Mouse (Mus musculus): ENCODE measurements around the gene Gm45711. TPM values are rescaled to one million over a fixed set of nuclear protein-coding genes. Genes with fewer than 3 reads are reported as not detected.

The Gm45711 gene
- polyA plus RNA-seq, 1 experiment from 2014 or later: not detected

DNA sequence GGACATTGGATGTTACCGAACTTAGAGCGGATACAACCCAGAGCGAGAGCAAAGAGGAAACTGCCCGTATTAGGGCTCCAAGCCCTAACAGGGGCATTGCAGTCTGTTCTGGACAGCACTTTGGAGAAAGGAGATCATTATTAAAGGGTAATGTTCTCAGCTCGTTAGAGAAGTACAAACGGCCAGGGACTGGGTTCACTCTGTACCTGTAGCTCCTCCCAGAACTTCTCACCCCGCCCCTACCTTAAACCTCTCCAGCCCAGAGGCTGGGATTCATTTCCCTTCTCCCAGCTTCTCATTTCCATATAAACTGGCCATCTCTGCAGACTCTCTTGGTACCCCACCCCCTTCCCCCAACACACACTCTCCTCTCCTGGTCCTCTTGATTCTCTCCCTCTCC, 58.4 kb downstream of the Gm45711 start:
- H3K4me2 ChIP-seq (replicated peaks; ENCODE audit: low read depth, low read length): peak overlapping the region; percentile 76
- WGBS: 0% methylated on average over 7 of the region's 7 CpGs
- no peaks in the 10 kb centered on the region for H3K27me3 ChIP-seq (ENCODE audit: control insufficient read depth, insufficient read depth, low read length)
- H3K9ac ChIP-seq (ENCODE audit: low read depth, low read length): peak overlapping the region; percentile 84
- ATAC-seq (ENCODE audit: low FRiP score): peak; percentile 13
- peak; percentile 31 for DNase-seq (ENCODE audit: low spot score)
- peak overlapping the region; percentile 70 for H3K4me3 ChIP-seq (ENCODE audit: low read depth, low read length)
- H3K9me3 ChIP-seq (ENCODE audit: control insufficient read depth, low read length): no peaks in the 10 kb centered on the region
- no peaks in the 10 kb centered on the region for H3K36me3 ChIP-seq (ENCODE audit: control insufficient read depth, insufficient read depth, low read length)
- no peak overlapping the region for H3K27ac ChIP-seq (ENCODE audit: low read depth, low read length)
- no peaks in the 10 kb centered on the region for H3K4me1 ChIP-seq (replicated peaks; ENCODE audit: control insufficient read depth, insufficient read depth, low read length)

DNA sequence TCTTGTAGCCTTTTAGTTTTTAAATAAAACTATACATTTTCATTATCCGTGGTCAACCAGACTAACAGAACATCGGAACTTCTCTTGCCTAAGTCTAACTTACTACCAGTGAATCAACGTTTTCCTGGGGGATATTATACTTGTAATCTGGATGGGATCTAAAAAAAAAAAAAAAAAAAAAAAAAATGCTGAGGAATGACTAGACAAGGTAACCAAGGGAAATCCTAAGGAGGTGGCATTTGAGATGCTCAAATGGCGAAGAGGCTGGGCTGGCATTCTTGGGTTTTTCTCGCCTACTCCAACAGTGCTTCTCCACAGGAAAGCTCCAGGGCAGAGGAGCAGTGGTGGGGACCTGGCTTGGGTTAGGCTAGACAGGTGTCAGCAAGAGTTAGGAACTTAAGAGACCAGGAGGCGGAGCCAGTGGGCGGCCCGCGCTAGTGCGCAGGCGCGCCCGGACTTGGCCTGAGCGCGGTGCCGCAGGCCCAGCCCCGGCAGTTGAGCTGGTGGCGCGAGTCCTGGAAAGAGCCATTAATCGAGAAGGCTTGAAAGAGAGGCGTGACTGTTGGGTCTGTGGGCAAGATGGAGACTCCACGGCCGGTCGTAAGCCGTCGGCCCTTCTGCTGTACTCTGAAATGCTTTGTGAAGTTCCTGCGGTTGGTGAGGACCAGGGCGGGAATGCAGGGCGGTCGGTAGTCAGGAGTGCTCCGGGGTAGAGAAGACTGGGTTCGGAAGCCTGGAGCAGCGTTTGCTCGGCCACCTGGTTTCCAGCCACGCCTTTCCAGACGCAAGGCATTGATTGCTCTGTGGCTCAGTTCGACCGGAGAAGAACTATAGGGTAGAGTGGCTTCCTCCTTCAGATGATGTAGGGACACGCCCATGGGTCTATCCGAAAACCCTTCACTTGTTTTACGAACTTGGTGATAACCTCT, 59.2 kb downstream of the Gm45711 start, which contains the start of gene Cklf:
TSS of gene Cklf (plus strand) at position 423 of the 929 bp plus-strand sequence.
- 4% methylated on average over 41 of the region's 41 CpGs for WGBS
- H3K36me3 ChIP-seq (ENCODE audit: control insufficient read depth, insufficient read depth, low read length): no peaks in the 10 kb centered on the region

DNA sequence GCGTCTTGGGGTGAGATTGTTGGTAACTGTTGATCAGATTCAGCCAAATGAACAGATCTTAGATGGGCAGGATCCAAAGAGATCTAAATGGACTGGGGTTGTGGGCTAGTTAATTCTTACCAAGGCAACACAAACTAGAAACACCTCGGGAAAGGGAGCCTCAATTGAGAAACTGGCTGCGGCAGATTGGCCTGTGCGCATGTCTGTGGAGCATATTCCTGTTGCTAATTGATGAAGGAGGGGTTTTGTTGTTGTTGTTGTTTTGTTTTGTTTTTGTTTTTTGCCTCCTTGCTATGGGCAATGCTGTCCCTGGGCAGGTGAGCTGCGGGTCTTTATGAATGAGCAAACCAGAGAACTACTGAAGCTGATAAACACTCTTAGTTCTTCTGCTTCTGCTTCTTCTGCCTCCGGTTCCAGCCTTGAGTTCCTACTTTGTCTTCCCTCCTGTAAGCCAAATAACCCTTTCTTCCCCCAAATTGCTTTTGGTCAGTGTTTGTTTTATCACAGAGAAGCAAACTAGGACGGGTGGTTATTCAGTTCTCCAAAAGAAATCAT, 60.4 kb downstream of the Gm45711 start:
- DNase-seq (ENCODE audit: low spot score): no peak
- no peaks in the 10 kb centered on the region for H3K27me3 ChIP-seq (ENCODE audit: control insufficient read depth, insufficient read depth, low read length)
- WGBS: 84% methylated on average over 7 of the region's 7 CpGs
- H3K4me1 ChIP-seq (replicated peaks; ENCODE audit: control insufficient read depth, insufficient read depth, low read length): no peaks in the 10 kb centered on the region
- no peak for ATAC-seq (ENCODE audit: low FRiP score)
- no peaks in the 10 kb centered on the region for H3K36me3 ChIP-seq (ENCODE audit: control insufficient read depth, insufficient read depth, low read length)
- H3K4me2 ChIP-seq (replicated peaks; ENCODE audit: low read depth, low read length): no peak overlapping the region
- no peak overlapping the region for H3K4me3 ChIP-seq (ENCODE audit: low read depth, low read length)
- no peak overlapping the region for H3K9ac ChIP-seq (ENCODE audit: low read depth, low read length)
- no peaks in the 10 kb centered on the region for H3K9me3 ChIP-seq (ENCODE audit: control insufficient read depth, low read length)
- H3K27ac ChIP-seq (ENCODE audit: low read depth, low read length): no peak overlapping the region

More for the DNA sequence above, 59.2 kb downstream of the Gm45711 start, which contains the start of gene Cklf:
- 0 out of 2 replicates have a peak within 1 kb of the TSS, but pooled peaks have one; percentile 30 for H3K27ac ChIP-seq (ENCODE audit: low read depth, low read length)
- H3K4me3 ChIP-seq (ENCODE audit: low read depth, low read length): peak within 1 kb of the TSS; percentile 70
- H3K4me1 ChIP-seq (replicated peaks; ENCODE audit: control insufficient read depth, insufficient read depth, low read length): no peaks in the 10 kb centered on the region
- peak within 1 kb of the TSS; percentile 76 for H3K4me2 ChIP-seq (replicated peaks; ENCODE audit: low read depth, low read length)
- peak within 1 kb of the TSS; percentile 84 for H3K9ac ChIP-seq (ENCODE audit: low read depth, low read length)
- DNase-seq (ENCODE audit: low spot score): peak; percentile 96
- peak; percentile 87 for ATAC-seq (ENCODE audit: low FRiP score)
- H3K9me3 ChIP-seq (ENCODE audit: control insufficient read depth, low read length): no peaks in the 10 kb centered on the region
- no peaks in the 10 kb centered on the region for H3K27me3 ChIP-seq (ENCODE audit: control insufficient read depth, insufficient read depth, low read length)

DNA sequence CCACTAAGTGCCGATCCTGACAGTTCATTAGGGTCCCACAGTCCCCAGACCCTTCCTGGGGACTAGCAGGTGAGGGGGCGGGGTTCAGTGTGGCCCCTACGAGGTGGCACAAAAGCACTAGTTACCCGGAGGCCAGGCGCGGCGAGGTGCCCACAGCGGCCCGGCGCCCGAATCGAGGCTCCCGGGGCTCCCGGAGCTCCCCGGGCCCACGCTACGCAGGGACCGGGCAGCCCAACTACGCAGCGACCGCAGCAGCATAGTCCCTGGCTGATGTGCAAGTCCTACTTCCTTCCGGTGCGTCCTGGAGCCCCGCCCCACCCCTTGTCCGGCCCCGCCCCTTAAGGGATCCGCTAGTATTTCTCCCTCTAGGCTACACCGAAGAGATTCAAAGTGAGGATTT, 61.6 kb downstream of the Gm45711 start, which contains the start of gene Tk2:
TSS of gene Tk2 (minus strand) at position 283 of the 400 bp plus-strand sequence.
- Histone ChIP-seq H3K4me2 (replicated peaks; ENCODE audit: low read depth, low read length) (peak within 1 kb of the TSS; percentile 59), H3K27me3 (ENCODE audit: control insufficient read depth, insufficient read depth, low read length) (no peaks in the 10 kb centered on the region), H3K4me3 (ENCODE audit: low read depth, low read length) (peak within 1 kb of the TSS; percentile 87), H3K4me1 (replicated peaks; ENCODE audit: control insufficient read depth, insufficient read depth, low read length) (no peaks in the 10 kb centered on the region), H3K9me3 (ENCODE audit: control insufficient read depth, low read length) (no peaks in the 10 kb centered on the region), H3K9ac (ENCODE audit: low read depth, low read length) (peak within 1 kb of the TSS; percentile 85), H3K36me3 (ENCODE audit: control insufficient read depth, insufficient read depth, low read length) (no peaks in the 10 kb centered on the region), H3K27ac (ENCODE audit: low read depth, low read length) (no peak within 1 kb of the TSS)
- WGBS: under 1% methylated on average over 28 of the region's 28 CpGs
- DNase-seq (ENCODE audit: low spot score) (peak; percentile 85), ATAC-seq (ENCODE audit: low FRiP score) (peak; percentile 88)

DNA sequence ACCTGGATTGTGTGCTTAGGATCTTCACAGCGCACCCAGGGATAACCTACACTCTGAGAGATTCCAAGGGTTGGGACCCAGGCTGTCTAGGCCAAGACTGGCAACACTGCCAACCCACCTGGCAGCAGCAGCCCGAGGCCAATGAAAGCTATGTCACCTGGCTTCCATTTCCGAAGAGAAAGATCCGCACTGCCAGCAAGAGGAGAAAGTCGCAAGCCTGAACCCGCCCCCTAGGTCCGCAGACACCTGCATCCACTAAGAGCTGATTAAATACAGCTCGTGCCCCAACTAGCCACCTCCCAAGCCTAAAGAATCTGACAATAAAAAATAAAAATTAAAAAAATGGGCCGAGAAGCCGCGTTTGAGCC, 62.0 kb downstream of the Gm45711 start:
- ATAC-seq (ENCODE audit: low FRiP score) (peak; percentile 10; the same call in 1 of the 2 replicates), DNase-seq (ENCODE audit: low spot score) (peak; percentile 10)
- H3K27ac ChIP-seq (ENCODE audit: low read depth, low read length): no peak overlapping the region
- peak overlapping the region; percentile 59 for H3K4me2 ChIP-seq (replicated peaks; ENCODE audit: low read depth, low read length)
- H3K4me1 ChIP-seq (replicated peaks; ENCODE audit: control insufficient read depth, insufficient read depth, low read length): no peaks in the 10 kb centered on the region
- H3K9me3 ChIP-seq (ENCODE audit: control insufficient read depth, low read length): no peaks in the 10 kb centered on the region
- H3K36me3 ChIP-seq (ENCODE audit: control insufficient read depth, insufficient read depth, low read length): peaks cover 2% of the 10 kb centered on the region; the same call in 1 of the 2 replicates
- peak overlapping the region; percentile 87 for H3K4me3 ChIP-seq (ENCODE audit: low read depth, low read length)
- H3K27me3 ChIP-seq (ENCODE audit: control insufficient read depth, insufficient read depth, low read length): no peaks in the 10 kb centered on the region
- H3K9ac ChIP-seq (ENCODE audit: low read depth, low read length): peak overlapping the region; percentile 85
- 5% methylated on average over 11 of the region's 11 CpGs for whole genome bisulfite sequencing

DNA sequence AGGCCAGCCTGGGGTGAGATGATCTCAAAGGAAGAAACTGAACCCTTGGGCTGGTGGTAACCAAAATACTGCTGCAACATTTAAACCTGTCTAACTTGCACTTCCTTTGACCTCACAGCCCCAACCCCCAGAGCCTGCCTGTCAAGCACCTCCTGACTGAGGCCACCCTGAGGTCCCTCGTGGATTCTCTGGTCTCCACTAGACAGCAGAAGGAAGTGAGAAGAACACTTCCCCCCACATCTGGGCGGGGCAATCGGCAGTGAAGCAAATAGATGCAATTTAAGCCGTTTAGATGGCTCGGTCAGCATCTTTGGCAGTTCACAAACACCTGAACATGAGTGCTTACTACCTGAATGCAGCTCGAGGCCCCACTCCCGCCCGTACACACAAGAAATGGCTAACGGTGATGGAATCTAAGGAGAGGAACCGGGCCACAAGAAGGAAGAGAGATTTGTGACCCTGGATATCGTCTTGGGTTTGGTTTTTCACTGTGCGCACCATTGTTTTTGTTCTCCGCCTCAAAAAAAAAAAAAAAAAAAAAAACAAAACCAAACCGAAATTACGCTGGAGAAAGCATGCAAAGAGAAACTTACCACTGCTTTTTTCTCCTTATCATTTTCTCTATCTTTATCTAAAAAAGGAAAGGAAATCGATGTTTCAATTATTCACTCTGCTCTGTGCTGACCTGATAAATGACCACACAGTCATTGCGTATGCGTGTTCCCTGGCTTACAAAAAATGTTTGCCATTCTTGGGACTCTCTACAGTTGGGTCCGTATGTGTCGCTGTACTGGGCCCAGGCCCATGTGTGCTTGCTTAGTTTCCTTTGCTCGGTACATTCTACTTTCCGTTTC, 62.6 kb downstream of the Gm45711 start:
- Histone ChIP-seq H3K9ac (ENCODE audit: low read depth, low read length) (peak overlapping the region; percentile 85; the same call in 1 of the 2 replicates), H3K4me2 (replicated peaks; ENCODE audit: low read depth, low read length) (peak overlapping the region; percentile 59), H3K4me1 (replicated peaks; ENCODE audit: control insufficient read depth, insufficient read depth, low read length) (no peaks in the 10 kb centered on the region), H3K27me3 (ENCODE audit: control insufficient read depth, insufficient read depth, low read length) (no peaks in the 10 kb centered on the region), H3K9me3 (ENCODE audit: control insufficient read depth, low read length) (no peaks in the 10 kb centered on the region), H3K36me3 (ENCODE audit: control insufficient read depth, insufficient read depth, low read length) (peaks cover 2% of the 10 kb centered on the region; the same call in 1 of the 2 replicates), H3K27ac (ENCODE audit: low read depth, low read length) (no peak overlapping the region), H3K4me3 (ENCODE audit: low read depth, low read length) (peak overlapping the region; percentile 87)
- ATAC-seq (ENCODE audit: low FRiP score) (no peak), DNase-seq (ENCODE audit: low spot score) (no peak)
- 77% methylated on average over 22 of the region's 22 CpGs for WGBS

- Histone ChIP-seq H3K4me3 (ENCODE audit: low read depth, low read length) (no peak overlapping the region), H3K4me2 (replicated peaks; ENCODE audit: low read depth, low read length) (no peak overlapping the region), H3K9me3 (ENCODE audit: control insufficient read depth, low read length) (no peaks in the 10 kb centered on the region), H3K36me3 (ENCODE audit: control insufficient read depth, insufficient read depth, low read length) (peaks cover 2% of the 10 kb centered on the region; the same call in 1 of the 2 replicates), H3K27me3 (ENCODE audit: control insufficient read depth, insufficient read depth, low read length) (no peaks in the 10 kb centered on the region), H3K9ac (ENCODE audit: low read depth, low read length) (no peak overlapping the region), H3K4me1 (replicated peaks; ENCODE audit: control insufficient read depth, insufficient read depth, low read length) (no peaks in the 10 kb centered on the region), H3K27ac (ENCODE audit: low read depth, low read length) (no peak overlapping the region)
- ATAC-seq (ENCODE audit: low FRiP score): no peak
- WGBS: 84% methylated on average over 4 of the region's 4 CpGs
- DNase-seq (ENCODE audit: low spot score): no peak
Observed at GRCm38 (mm10) chr8:104246621-104247020, 63.3 kb downstream of the Gm45711 start.

DNA sequence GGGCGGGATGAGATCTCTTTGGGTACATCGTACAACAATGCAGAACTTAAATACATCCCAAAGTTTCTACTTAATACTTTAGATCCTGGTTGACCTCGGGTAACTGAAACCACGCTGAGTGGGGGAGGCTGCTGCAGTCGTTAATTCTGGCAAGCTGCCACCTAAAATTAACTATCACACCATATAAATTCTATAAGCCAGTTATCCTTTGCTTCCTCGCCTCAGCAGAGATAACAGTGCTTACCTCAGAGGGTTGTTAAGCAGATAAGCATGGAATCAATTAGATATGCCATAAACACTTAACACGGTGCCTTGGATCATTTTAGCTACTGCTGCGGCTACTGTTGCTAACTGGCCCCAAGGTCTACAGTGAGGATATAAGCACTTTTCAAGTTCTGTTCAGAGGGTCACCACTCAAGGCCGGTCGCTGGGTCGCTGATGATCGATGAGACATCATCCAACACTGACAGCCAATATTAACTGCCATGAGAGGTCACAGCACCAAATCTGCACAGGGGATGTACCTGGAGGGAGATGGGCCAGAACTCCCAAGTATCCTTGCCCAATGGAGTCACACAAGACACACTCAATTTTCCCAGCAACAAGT, 67.7 kb downstream of the Gm45711 start:
- DNase-seq (ENCODE audit: low spot score): no peak

More for the DNA sequence above, 67.7 kb downstream of the Gm45711 start:
- no peak overlapping the region for H3K9ac ChIP-seq (ENCODE audit: low read depth, low read length)
- no peak overlapping the region for H3K27ac ChIP-seq (ENCODE audit: low read depth, low read length)
- no peak overlapping the region for H3K4me2 ChIP-seq (replicated peaks; ENCODE audit: low read depth, low read length)
- H3K9me3 ChIP-seq (ENCODE audit: control insufficient read depth, low read length): no peaks in the 10 kb centered on the region
- no peaks in the 10 kb centered on the region for H3K4me1 ChIP-seq (replicated peaks; ENCODE audit: control insufficient read depth, insufficient read depth, low read length)
- H3K27me3 ChIP-seq (ENCODE audit: control insufficient read depth, insufficient read depth, low read length): no peaks in the 10 kb centered on the region
- H3K4me3 ChIP-seq (ENCODE audit: low read depth, low read length): no peak overlapping the region
- peaks cover 2% of the 10 kb centered on the region; the same call in 1 of the 2 replicates for H3K36me3 ChIP-seq (ENCODE audit: control insufficient read depth, insufficient read depth, low read length)
- no peak for ATAC-seq (ENCODE audit: low FRiP score)
- WGBS: 86% methylated on average over 12 of the region's 12 CpGs

Data from hindbrain, embryonic 11.5 days (tissue).